Mouse (Mus musculus) olfactory bulb, adult 2 months (tissue): ENCODE measurements around the gene Mcub.

ENCODE experiments used
- CTCF ChIP-seq: fragments of 200-500 bp; IDR thresholded peaks from 2 replicates; pipeline ENCODE4 v1.5.1; 2012; ENCODE audit warnings: low read depth, mild to moderate bottlenecking, low read length, moderate library complexity; ENCODE audit not compliant: insufficient read depth
- POLR2A ChIP-seq: fragments of 200-500 bp; IDR thresholded peaks from 2 replicates; pipeline ENCODE4 v1.6.1; 2012; ENCODE audit warnings: mild to moderate bottlenecking, low read depth, low read length, moderate library complexity; ENCODE audit not compliant: insufficient read depth

- TF ChIP-seq POLR2A (no peak), CTCF (no peak)
Measured at GRCm38 (mm10) chr3:129948359-129948758, 21.6 kb downstream of the Mcub start.
